Mouse (Mus musculus): ENCODE results near the gene Edem3. TPM values are rescaled to one million over a fixed set of nuclear protein-coding genes. Genes with fewer than 3 reads are reported as not detected.

Gene Edem3
- 2.8 and 5.0 TPM in 2 replicates for polyA plus RNA-seq (2012; rRNA removed)

DNA sequence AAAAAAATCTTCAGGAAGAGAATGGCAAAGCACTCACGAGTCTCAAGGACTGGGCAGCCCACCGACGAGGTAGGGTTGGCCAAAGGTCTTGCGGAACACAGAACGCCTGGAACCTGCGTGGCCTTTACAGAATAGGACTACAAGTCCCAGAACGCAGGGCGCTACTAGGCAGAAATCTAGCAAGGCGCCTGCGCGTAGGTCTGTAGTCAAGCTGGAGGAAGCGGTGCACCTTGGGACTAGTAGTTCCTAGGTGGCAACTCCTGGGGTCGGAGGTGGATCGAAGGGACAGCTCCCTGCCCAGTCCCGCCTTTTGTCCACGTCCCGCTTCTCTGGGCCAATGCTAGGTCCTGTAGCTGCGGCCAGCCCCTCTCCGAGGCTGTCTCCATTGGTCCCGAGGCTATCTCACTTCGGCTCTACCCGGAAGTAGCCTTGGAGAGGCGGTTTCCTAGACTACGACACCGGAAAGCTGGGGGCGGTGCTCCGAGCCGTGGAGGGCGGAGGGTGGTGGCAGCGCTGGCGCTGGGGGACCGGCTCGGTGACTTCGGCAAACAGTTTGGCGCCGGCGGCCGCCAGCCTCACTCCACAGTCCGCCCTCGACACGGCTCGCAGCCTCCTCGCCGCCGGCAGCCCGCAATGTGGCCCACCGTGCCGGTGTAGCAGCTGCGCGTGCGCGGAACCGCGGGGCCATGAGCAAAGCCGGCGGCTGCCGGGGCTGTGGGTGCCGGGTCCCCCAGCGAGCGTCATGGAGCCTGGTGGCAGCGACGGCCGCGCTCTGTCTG lies at the start of gene Edem3:
Gene Edem3, plus strand, starts transcription at position 491 of the 779 bp plus-strand sequence.
- TF ChIP-seq POLR2A (IDR thresholded peaks at IDR 0.05; ENCODE audit: low read depth, low read length) (peak; percentile 74), CTCF (IDR thresholded peaks at IDR 0.05; ENCODE audit: extremely low read depth, insufficient read depth, insufficient read length, insufficient replicate concordance) (no peak)
- no peaks in the 10 kb centered on the region for H3K27me3 ChIP-seq (ENCODE audit: control insufficient read depth, insufficient read depth, low read length)
- DNase-seq (ENCODE audit: low read depth in 1 of 2, low spot score in 2 of 2), result peak; percentile 98 to 99
- under 1% methylated on average over 64 of the region's 64 CpGs for WGBS
- H3K36me3 ChIP-seq (ENCODE audit: control insufficient read depth, insufficient read depth, low read length), result peaks cover 3% of the 10 kb centered on the region; the same call in 1 of the 2 replicates
- peak within 1 kb of the TSS; percentile 89 for H3K27ac ChIP-seq (ENCODE audit: insufficient read depth, low read length)
- peaks cover 6% of the 10 kb centered on the region for H3K4me1 ChIP-seq (ENCODE audit: control insufficient read depth, insufficient read depth, insufficient read length)
- H3K4me3 ChIP-seq (ENCODE audit: extremely low read depth, insufficient read depth, insufficient read length), result peak within 1 kb of the TSS; percentile 88

DNA sequence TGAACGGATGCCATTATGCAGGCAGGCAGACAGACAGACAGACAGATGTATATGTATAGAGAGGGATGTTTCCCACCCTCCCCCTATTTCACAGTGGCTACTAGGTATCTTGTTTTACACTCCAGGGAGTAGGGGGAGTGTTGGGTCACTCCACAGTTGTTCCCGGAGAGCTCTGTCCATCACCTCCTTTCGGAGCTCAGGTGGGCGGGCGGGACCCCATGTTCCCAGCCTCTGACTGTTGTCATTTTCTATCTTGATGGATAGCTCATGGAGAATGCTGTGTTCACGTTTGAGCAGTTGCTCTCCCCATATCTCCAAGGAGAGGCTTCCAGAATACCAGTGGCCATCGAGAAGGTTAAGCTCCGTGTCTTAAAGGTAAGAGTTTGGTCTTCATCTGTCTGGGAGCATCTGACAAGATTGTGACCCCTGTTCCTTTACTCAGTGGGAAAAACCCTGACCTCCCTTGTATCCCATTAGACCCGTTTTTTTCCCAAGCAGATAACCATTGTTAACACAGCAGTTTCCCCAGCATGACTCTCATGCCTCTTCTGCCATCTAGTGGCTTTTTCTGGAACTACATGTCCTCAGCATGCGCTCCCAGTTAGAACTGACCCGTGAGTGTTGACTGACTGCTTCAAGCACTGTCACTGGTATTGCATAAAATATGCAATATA lies 49.3 kb upstream of the Edem3 start:
- Histone ChIP-seq H3K27me3 (ENCODE audit: control insufficient read depth, insufficient read depth, low read length) (no peaks in the 10 kb centered on the region), H3K27ac (ENCODE audit: insufficient read depth, low read length) (no peak overlapping the region), H3K4me3 (ENCODE audit: extremely low read depth, insufficient read depth, insufficient read length) (no peak overlapping the region), H3K4me1 (ENCODE audit: control insufficient read depth, insufficient read depth, insufficient read length) (peaks cover 11% of the 10 kb centered on the region; the same call in 1 of the 2 replicates), H3K36me3 (ENCODE audit: control insufficient read depth, insufficient read depth, low read length) (no peaks in the 10 kb centered on the region; the same call in 1 of the 2 replicates)
- TF ChIP-seq POLR2A (IDR thresholded peaks at IDR 0.05; ENCODE audit: low read depth, low read length), result no peak
- peak; percentile 79; the same call in 1 of the 2 replicates for TF ChIP-seq CTCF (IDR thresholded peaks at IDR 0.05; ENCODE audit: extremely low read depth, insufficient read depth, insufficient read length, insufficient replicate concordance)
- WGBS, result 64% methylated on average over 11 of the region's 11 CpGs
- peak; percentile 42 to 70 for DNase-seq (ENCODE audit: low read depth in 1 of 2, low spot score in 2 of 2)

DNA sequence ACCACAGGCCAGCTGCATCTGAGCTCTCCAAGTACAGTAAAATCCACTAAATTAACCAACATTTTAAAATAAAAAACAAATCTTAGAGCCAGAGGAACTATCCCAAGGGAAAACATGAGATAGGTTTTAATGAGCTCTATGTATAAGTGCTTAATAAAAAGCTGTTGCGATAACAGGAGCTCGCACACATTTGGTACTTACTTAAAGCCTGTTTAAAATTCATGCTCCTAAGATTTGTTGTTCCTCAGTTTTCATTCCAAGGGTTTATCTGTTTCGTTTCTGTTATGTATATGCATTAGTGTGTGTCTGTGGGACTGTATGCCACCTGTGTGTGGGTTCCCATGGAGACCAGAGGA lies 48.8 kb upstream of the Edem3 start:
- 85% methylated on average over 3 of the region's 3 CpGs for WGBS
- no peak for DNase-seq (ENCODE audit: low read depth in 1 of 2, low spot score in 2 of 2)
- Histone ChIP-seq H3K4me1 (ENCODE audit: control insufficient read depth, insufficient read depth, insufficient read length) (peaks cover 11% of the 10 kb centered on the region; the same call in 1 of the 2 replicates), H3K27me3 (ENCODE audit: control insufficient read depth, insufficient read depth, low read length) (no peaks in the 10 kb centered on the region), H3K27ac (ENCODE audit: insufficient read depth, low read length) (no peak overlapping the region), H3K4me3 (ENCODE audit: extremely low read depth, insufficient read depth, insufficient read length) (no peak overlapping the region), H3K36me3 (ENCODE audit: control insufficient read depth, insufficient read depth, low read length) (no peaks in the 10 kb centered on the region; the same call in 1 of the 2 replicates)
- TF ChIP-seq CTCF (IDR thresholded peaks at IDR 0.05; ENCODE audit: extremely low read depth, insufficient read depth, insufficient read length, insufficient replicate concordance) (no peak), POLR2A (IDR thresholded peaks at IDR 0.05; ENCODE audit: low read depth, low read length) (no peak)

DNA sequence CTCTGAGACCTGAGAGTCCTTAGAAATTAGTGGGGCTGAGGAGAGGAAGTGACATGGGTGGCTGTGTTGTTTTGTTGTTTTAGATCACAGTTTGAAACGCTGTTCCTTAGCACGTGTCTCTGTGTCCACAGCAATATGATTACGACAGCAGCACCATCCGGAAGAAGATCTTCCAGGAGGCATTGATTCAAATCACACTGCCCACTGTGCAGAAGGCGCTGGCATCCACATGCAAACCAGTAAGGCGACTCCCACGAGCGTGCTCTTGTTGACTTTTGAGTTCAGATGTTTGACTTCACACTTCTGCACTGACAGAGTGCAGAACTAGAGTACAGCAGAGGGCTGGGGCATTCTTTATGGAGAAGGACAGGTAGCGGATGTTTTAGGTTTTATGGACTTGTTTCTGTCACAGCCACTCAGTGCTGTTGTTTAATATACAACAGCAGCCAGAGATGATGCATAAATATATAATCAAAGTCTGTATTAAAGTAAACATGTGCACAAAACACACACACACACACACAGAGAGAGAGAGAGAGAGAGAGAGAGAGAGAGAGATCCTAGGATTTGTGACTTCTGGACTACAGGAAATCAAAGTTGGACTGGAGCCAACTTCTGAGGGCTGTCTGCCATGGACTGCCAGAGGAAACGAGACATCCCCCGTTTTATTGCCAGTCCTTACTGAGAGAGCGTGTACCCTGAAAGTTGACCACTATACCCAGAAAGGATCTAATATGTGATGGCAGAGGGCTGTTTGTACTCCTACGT lies 46.0 kb upstream of the Edem3 start:
- no peak overlapping the region for H3K27ac ChIP-seq (ENCODE audit: insufficient read depth, low read length)
- no peak for DNase-seq (ENCODE audit: low read depth in 1 of 2, low spot score in 2 of 2)
- no peak for TF ChIP-seq CTCF (IDR thresholded peaks at IDR 0.05; ENCODE audit: extremely low read depth, insufficient read depth, insufficient read length, insufficient replicate concordance)
- TF ChIP-seq POLR2A (IDR thresholded peaks at IDR 0.05; ENCODE audit: low read depth, low read length), result no peak
- 56% methylated on average over 13 of the region's 13 CpGs for WGBS
- no peaks in the 10 kb centered on the region; the same call in 1 of the 2 replicates for H3K36me3 ChIP-seq (ENCODE audit: control insufficient read depth, insufficient read depth, low read length)
- H3K4me1 ChIP-seq (ENCODE audit: control insufficient read depth, insufficient read depth, insufficient read length), result peaks cover 11% of the 10 kb centered on the region; the same call in 1 of the 2 replicates
- H3K4me3 ChIP-seq (ENCODE audit: extremely low read depth, insufficient read depth, insufficient read length), result no peak overlapping the region
- no peaks in the 10 kb centered on the region for H3K27me3 ChIP-seq (ENCODE audit: control insufficient read depth, insufficient read depth, low read length)

DNA sequence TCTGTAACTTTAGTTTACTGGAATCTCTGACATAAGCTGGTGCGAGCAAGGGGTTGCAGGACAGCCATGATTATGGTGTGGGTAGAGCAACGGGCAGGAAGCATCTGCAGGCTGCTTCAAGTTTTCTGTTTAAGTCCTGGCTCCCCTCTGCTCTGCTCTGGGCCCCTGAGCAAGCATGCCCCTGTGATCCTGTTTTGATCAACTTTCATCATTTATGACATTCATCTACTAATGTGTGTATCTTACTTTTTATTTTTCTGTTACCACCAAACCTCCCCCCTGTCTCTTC lies 45.5 kb upstream of the Edem3 start:
- TF ChIP-seq CTCF (IDR thresholded peaks at IDR 0.05; ENCODE audit: extremely low read depth, insufficient read depth, insufficient read length, insufficient replicate concordance) (no peak), POLR2A (IDR thresholded peaks at IDR 0.05; ENCODE audit: low read depth, low read length) (no peak)
- Histone ChIP-seq H3K4me3 (ENCODE audit: extremely low read depth, insufficient read depth, insufficient read length) (no peak overlapping the region), H3K27me3 (ENCODE audit: control insufficient read depth, insufficient read depth, low read length) (no peaks in the 10 kb centered on the region), H3K4me1 (ENCODE audit: control insufficient read depth, insufficient read depth, insufficient read length) (peaks cover 11% of the 10 kb centered on the region; the same call in 1 of the 2 replicates), H3K27ac (ENCODE audit: insufficient read depth, low read length) (no peak overlapping the region), H3K36me3 (ENCODE audit: control insufficient read depth, insufficient read depth, low read length) (no peaks in the 10 kb centered on the region; the same call in 1 of the 2 replicates)
- no peak for DNase-seq (ENCODE audit: low read depth in 1 of 2, low spot score in 2 of 2)
- WGBS, result 26% methylated on average over 2 of the region's 2 CpGs

DNA sequence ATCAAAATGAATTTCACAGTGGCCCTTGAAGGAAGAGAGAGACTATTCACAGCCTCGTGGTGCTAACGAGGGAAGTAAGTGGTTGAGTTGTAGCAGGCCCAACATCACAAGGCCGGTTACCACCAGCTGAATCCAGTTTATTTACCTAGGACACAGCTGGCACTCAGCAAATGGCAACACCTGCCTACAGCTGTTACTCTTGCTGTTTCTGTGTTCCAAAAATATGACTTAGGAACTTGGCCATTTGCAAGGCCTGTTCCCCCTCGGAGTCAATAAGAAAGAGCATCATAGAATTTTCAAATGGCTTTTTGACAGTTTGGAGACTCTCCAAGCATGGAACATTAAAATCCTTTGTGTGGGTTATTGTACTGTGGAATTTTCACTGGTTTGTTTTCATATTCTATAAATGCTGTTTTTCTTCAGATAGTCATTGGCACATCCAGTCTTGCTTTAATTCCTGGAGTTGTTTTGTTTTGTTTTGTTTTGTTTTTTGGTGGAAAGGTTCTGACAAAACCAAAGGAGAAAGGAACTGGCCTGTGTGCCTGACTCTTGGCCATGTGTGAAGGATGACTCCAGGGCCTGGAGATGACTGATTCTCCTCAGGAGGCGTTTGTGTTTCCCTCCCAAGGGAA lies 44.6 kb upstream of the Edem3 start:
- no peaks in the 10 kb centered on the region for H3K27me3 ChIP-seq (ENCODE audit: control insufficient read depth, insufficient read depth, low read length)
- 43% methylated on average over 5 of the region's 5 CpGs for WGBS
- no peak for DNase-seq (ENCODE audit: low read depth in 1 of 2, low spot score in 2 of 2)
- no peak overlapping the region for H3K4me3 ChIP-seq (ENCODE audit: extremely low read depth, insufficient read depth, insufficient read length)
- H3K4me1 ChIP-seq (ENCODE audit: control insufficient read depth, insufficient read depth, insufficient read length), result peaks cover 11% of the 10 kb centered on the region; the same call in 1 of the 2 replicates
- TF ChIP-seq CTCF (IDR thresholded peaks at IDR 0.05; ENCODE audit: extremely low read depth, insufficient read depth, insufficient read length, insufficient replicate concordance) (no peak), POLR2A (IDR thresholded peaks at IDR 0.05; ENCODE audit: low read depth, low read length) (no peak)
- no peaks in the 10 kb centered on the region for H3K36me3 ChIP-seq (ENCODE audit: control insufficient read depth, insufficient read depth, low read length)
- H3K27ac ChIP-seq (ENCODE audit: insufficient read depth, low read length), result no peak overlapping the region
